Mouse (Mus musculus) midbrain, embryonic 12.5 days (tissue): ENCODE measurements around the gene Adam22. TPM values are rescaled to one million over a fixed set of nuclear protein-coding genes. Genes with fewer than 3 reads are reported as not detected.

Source experiments
- ATAC-seq: fragments of 200-750 bp; cut with Nextera tagmentation; 2 replicates; pipeline ENCODE4 v1.8.0; 2017; ENCODE audit warnings: low read depth, moderate TSS enrichment, moderate library complexity; ENCODE audit not compliant: low FRiP score
- H3K27ac ChIP-seq: fragments of 300-500 bp; sonication (generic); replicated peaks from 2 replicates; pipeline ENCODE4 v1.5.1; 2016; ENCODE audit warnings: mild to moderate bottlenecking
- H3K27me3 ChIP-seq: fragments of 300-500 bp; sonication (generic); 2 replicates; pipeline ENCODE4 v1.6.1; 2016; ENCODE audit warnings: mild to moderate bottlenecking
- H3K36me3 ChIP-seq: fragments of 300-500 bp; sonication (generic); 2 replicates; pipeline ENCODE4 v1.6.1; 2016
- H3K4me1 ChIP-seq: fragments of 300-500 bp; sonication (generic); 2 replicates; pipeline ENCODE4 v1.6.1; 2016
- H3K4me2 ChIP-seq: fragments of 300-500 bp; sonication (generic); replicated peaks from 2 replicates; pipeline ENCODE4 v1.6.1; 2016; ENCODE audit warnings: mild to moderate bottlenecking, moderate library complexity
- H3K4me3 ChIP-seq: fragments of 300-500 bp; sonication (generic); 2 replicates; pipeline ENCODE4 v1.5.1; 2016; ENCODE audit warnings: mild to moderate bottlenecking
- H3K9ac ChIP-seq: fragments of 300-500 bp; sonication (generic); replicated peaks from 2 replicates; pipeline ENCODE4 v1.6.1; 2016; ENCODE audit warnings: mild to moderate bottlenecking, moderate library complexity
- H3K9me3 ChIP-seq: fragments of 300-500 bp; sonication (generic); 2 replicates; pipeline ENCODE4 v1.6.1; 2016; ENCODE audit warnings: mild to moderate bottlenecking
- WGBS: fragments of 180-500 bp; shearing (Covaris S2); methylation state at CpG from one replicate; pipeline ENCODE4 v1.1.7; 2016; 5-methylcytosine and 5-hydroxymethylcytosine counted together
- polyA plus RNA-seq: library from polyadenylated mRNA; unstranded; fragments of >200 nt; fragmentation: Nextera tagmentation; extraction: Ambion mirVana; gene quantifications from 2 replicates; pipeline ENCODE4 v1.2.1, GENCODE M21; 2016

Adam22 gene
- polyA plus RNA-seq, 1 experiment from 2014 or later: 20.5 TPM

DNA sequence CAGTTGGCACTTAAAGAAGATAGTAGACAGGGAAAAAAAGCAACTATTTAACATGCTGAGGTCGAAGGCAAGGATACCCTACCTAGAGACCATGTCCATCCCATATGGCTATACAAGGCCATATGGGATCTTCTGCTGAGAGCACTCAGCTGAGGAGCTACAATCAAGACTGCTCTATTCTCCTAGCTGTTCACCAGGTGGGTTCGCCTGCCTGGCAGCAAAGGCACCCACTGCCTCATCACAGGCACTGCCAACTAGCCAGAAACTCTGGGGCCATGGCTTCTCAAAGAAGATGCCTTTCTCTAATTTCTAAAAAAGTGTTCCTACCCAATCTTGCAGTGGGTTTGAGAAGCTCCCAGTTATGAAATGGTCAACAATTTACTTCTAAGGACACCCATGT lies 238.2 kb downstream of the Adam22 start:
- Histone ChIP-seq H3K27me3 (no peaks in the 10 kb centered on the region), H3K4me1 (no peaks in the 10 kb centered on the region), H3K4me2 (no peak overlapping the region), H3K36me3 (peaks cover 3% of the 10 kb centered on the region; the same call in 1 of the 2 replicates), H3K9ac (no peak overlapping the region), H3K9me3 (no peaks in the 10 kb centered on the region), H3K27ac (no peak overlapping the region), H3K4me3 (no peak overlapping the region)
- no peak for ATAC-seq
- 93% methylated on average over 2 of the region's 2 CpGs for WGBS

GRCm38 (mm10) chr5:8120926-8121325 lies 247.0 kb downstream of the Adam22 start:
- WGBS: 87% methylated on average over 3 of the region's 3 CpGs
- H3K9me3 ChIP-seq: no peaks in the 10 kb centered on the region
- H3K9ac ChIP-seq: no peak overlapping the region
- no peaks in the 10 kb centered on the region for H3K4me1 ChIP-seq
- H3K27ac ChIP-seq: no peak overlapping the region
- no peak for ATAC-seq
- H3K4me2 ChIP-seq: no peak overlapping the region
- peaks cover 5% of the 10 kb centered on the region; the same call in 1 of the 2 replicates for H3K36me3 ChIP-seq
- no peak overlapping the region for H3K4me3 ChIP-seq
- H3K27me3 ChIP-seq: no peaks in the 10 kb centered on the region

DNA sequence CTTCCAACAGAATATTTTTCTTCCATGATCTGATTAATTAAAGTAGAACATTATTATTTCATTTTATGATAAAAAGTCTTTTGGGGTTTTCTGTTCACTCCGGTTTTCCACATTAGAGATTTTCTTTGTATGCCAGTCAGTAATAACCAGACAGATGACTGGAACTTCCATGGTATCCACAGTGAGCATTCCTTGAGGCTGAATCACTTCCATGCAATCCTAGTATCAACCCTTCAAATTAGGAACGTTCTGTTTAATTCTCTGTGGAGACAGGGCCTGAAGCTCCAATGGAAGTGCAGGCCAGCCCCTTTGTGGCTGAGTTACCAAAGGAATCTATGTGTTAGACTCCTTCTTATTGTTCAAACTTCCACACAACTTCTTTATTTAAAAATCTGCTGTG lies 247.9 kb downstream of the Adam22 start:
- no peak for ATAC-seq
- no peaks in the 10 kb centered on the region for H3K9me3 ChIP-seq
- H3K27ac ChIP-seq: no peak overlapping the region
- H3K4me1 ChIP-seq: no peaks in the 10 kb centered on the region
- WGBS: 81% methylated on average over 2 of the region's 2 CpGs
- peaks cover 5% of the 10 kb centered on the region; the same call in 1 of the 2 replicates for H3K36me3 ChIP-seq
- no peaks in the 10 kb centered on the region for H3K27me3 ChIP-seq
- H3K9ac ChIP-seq: no peak overlapping the region
- no peak overlapping the region for H3K4me2 ChIP-seq
- no peak overlapping the region for H3K4me3 ChIP-seq

DNA sequence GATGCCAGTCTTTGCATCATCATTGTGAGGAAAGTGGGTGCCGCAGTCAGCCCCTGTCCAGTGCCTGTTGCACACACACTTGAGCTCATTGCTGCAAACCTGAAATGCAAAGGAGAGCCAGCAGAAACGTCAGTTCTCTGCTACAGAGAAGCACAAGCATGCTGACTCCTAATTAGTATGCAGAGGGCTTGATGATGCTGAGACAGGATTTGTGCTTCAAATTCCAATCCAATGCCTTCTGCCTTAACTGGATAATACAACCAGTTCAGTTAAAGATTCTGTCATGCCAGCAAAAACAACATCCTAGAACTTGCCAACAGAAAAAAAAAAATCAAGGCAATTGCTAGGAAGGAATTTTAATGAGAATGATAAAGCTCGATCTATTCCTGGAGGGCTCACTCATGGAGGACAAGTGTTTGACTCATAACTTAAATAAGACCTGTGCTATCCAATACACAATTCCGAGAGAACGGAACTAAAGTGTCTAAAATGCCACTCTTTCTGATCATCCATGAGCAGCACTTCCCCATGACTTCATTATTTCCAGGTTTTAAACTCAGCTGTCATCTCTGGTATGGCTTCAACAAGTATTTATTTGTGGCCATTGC lies 251.3 kb downstream of the Adam22 start:
- Histone ChIP-seq H3K9me3 (no peaks in the 10 kb centered on the region), H3K4me3 (no peak overlapping the region), H3K27me3 (no peaks in the 10 kb centered on the region), H3K27ac (no peak overlapping the region), H3K9ac (no peak overlapping the region), H3K4me2 (no peak overlapping the region), H3K4me1 (no peaks in the 10 kb centered on the region), H3K36me3 (no peaks in the 10 kb centered on the region)
- no peak for ATAC-seq
- 80% methylated on average over 5 of the region's 5 CpGs for WGBS

GRCm38 (mm10) chr5:8112246-8112645 lies 255.7 kb downstream of the Adam22 start:
- ATAC-seq: no peak
- H3K4me3 ChIP-seq: no peak overlapping the region
- H3K4me2 ChIP-seq: no peak overlapping the region
- WGBS: 91% methylated on average over 5 of the region's 5 CpGs
- H3K27ac ChIP-seq: no peak overlapping the region
- H3K9ac ChIP-seq: no peak overlapping the region
- no peaks in the 10 kb centered on the region for H3K27me3 ChIP-seq
- H3K4me1 ChIP-seq: no peaks in the 10 kb centered on the region
- no peaks in the 10 kb centered on the region for H3K36me3 ChIP-seq
- no peaks in the 10 kb centered on the region for H3K9me3 ChIP-seq

GRCm38 (mm10) chr5:8111691-8112090 lies 256.3 kb downstream of the Adam22 start:
- no peak for ATAC-seq
- no peak overlapping the region for H3K4me3 ChIP-seq
- H3K4me2 ChIP-seq: no peak overlapping the region
- WGBS: 91% methylated on average over 3 of the region's 3 CpGs
- no peaks in the 10 kb centered on the region for H3K4me1 ChIP-seq
- no peak overlapping the region for H3K27ac ChIP-seq
- H3K27me3 ChIP-seq: no peaks in the 10 kb centered on the region
- H3K36me3 ChIP-seq: no peaks in the 10 kb centered on the region
- H3K9ac ChIP-seq: no peak overlapping the region
- no peaks in the 10 kb centered on the region for H3K9me3 ChIP-seq

DNA sequence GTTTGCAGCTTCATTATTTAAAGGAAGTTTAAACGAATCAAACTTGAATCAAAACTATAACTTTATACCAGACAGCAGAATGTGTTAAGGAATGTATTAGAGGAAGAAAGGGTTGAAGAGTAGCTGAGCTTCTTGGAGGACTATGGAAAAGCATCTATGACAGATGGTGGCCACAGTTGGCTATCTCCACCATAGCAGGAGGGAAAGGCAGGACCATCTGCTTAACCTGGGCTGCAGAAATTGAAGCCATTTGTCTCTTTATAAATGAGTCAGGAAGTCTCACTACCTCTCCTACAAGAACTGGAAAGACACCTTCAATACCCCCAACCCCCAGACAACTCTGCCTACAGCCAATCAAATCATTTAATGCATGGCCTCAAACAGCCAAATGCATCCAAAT lies 272.3 kb downstream of the Adam22 start:
- H3K27ac ChIP-seq: no peak overlapping the region
- no peaks in the 10 kb centered on the region for H3K9me3 ChIP-seq
- H3K4me3 ChIP-seq: no peak overlapping the region
- H3K4me2 ChIP-seq: no peak overlapping the region
- ATAC-seq: no peak
- no peak overlapping the region for H3K9ac ChIP-seq
- H3K36me3 ChIP-seq: 0 out of 2 replicates have a peak, but pooled peaks cover 3% of the 10 kb centered on the region
- H3K4me1 ChIP-seq: no peaks in the 10 kb centered on the region
- WGBS: 79% methylated on average over 1 of the region's 1 CpGs
- no peaks in the 10 kb centered on the region for H3K27me3 ChIP-seq

GRCm38 (mm10) chr5:8094921-8095320 lies 273.0 kb downstream of the Adam22 start:
- ATAC-seq: no peak
- H3K9ac ChIP-seq: no peak overlapping the region

GRCm38 (mm10) chr5:8088147-8088546 lies 279.8 kb downstream of the Adam22 start:
- ATAC-seq: no peak
- Histone ChIP-seq H3K27me3 (no peaks in the 10 kb centered on the region), H3K4me2 (no peak overlapping the region), H3K4me1 (no peaks in the 10 kb centered on the region), H3K9ac (no peak overlapping the region), H3K27ac (no peak overlapping the region), H3K9me3 (no peaks in the 10 kb centered on the region), H3K36me3 (0 out of 2 replicates have a peak, but pooled peaks cover 3% of the 10 kb centered on the region), H3K4me3 (no peak overlapping the region)
- WGBS: 92% methylated on average over 3 of the region's 3 CpGs

More at GRCm38 (mm10) chr5:8094921-8095320, 273.0 kb downstream of the Adam22 start:
- no peaks in the 10 kb centered on the region for H3K27me3 ChIP-seq
- H3K4me2 ChIP-seq: no peak overlapping the region
- no peaks in the 10 kb centered on the region for H3K9me3 ChIP-seq
- H3K4me3 ChIP-seq: no peak overlapping the region
- H3K36me3 ChIP-seq: 0 out of 2 replicates have a peak, but pooled peaks cover 3% of the 10 kb centered on the region
- H3K4me1 ChIP-seq: no peaks in the 10 kb centered on the region
- 90% methylated on average over 5 of the region's 5 CpGs for WGBS
- H3K27ac ChIP-seq: no peak overlapping the region

DNA sequence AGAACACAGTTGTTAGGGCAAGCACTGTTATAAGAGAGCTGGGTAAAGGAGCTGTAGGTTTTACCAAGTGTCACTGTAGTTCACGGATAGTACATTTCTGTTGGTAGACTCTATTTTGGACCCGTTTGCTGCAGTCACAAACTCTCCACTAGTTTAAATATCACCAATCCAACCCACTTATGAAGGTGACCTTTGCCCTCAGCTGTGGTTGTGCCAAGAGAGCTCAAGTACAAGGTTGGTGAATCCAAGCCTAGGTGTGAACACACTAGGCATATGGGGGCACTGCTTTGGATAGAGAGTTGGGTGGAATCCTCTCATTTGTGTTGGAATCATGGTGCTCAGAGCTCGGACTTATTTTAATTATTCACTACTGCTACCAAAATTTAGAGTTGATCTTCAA lies 282.3 kb downstream of the Adam22 start:
- Histone ChIP-seq H3K9ac (no peak overlapping the region), H3K4me2 (no peak overlapping the region), H3K4me3 (no peak overlapping the region), H3K4me1 (no peaks in the 10 kb centered on the region), H3K27ac (no peak overlapping the region), H3K27me3 (no peaks in the 10 kb centered on the region), H3K9me3 (no peaks in the 10 kb centered on the region), H3K36me3 (no peaks in the 10 kb centered on the region)
- ATAC-seq: no peak
- WGBS: 94% methylated on average over 3 of the region's 3 CpGs

DNA sequence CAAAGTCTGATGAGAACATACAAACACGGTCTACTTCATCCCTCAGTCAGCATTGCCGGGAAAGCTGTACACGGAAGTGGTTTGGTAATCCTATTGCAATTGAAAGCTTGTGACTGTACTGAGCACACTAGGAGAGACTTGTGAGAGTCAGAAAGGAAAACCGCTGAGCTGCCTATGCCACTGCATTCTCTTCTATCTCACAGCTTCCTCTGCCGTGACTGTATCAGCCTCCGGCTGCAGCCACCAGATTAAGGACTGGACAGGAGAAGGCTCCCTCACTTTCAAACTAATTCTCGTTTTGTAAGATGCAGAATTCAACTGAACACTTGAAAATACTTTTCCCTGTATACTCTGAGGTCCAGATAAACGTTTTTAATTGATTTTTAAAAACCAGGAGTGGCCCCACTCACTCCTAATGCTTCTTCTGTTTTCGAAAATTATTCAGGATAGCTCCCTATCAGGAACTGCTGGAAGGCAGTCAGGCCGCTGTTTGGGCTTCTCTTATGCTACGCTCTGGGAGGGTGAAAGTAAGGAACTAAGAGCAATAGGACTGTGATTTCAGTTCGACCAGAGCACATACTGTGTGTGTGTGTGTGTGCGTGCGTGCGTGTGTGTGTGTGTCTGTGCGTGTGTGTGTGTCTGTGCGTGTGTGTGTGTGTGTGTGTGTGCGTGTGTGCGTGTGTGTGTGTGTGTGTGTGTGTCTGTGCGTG lies 285.0 kb downstream of the Adam22 start:
- ATAC-seq: no peak
- 71% methylated on average over 19 of the region's 20 CpGs for WGBS

GRCm38 (mm10) chr5:8077481-8077880 lies 290.5 kb downstream of the Adam22 start:
- no peaks in the 10 kb centered on the region for H3K4me1 ChIP-seq
- no peak overlapping the region for H3K4me2 ChIP-seq
- H3K9me3 ChIP-seq: no peaks in the 10 kb centered on the region
- 0 out of 2 replicates have a peak, but pooled peaks cover 6% of the 10 kb centered on the region for H3K36me3 ChIP-seq
- H3K27me3 ChIP-seq: no peaks in the 10 kb centered on the region
- H3K27ac ChIP-seq: no peak overlapping the region
- H3K4me3 ChIP-seq: no peak overlapping the region
- no peak for ATAC-seq
- H3K9ac ChIP-seq: no peak overlapping the region
- WGBS: 91% methylated on average over 8 of the region's 8 CpGs

More for the DNA sequence above, 285.0 kb downstream of the Adam22 start:
- Histone ChIP-seq H3K4me1 (no peaks in the 10 kb centered on the region), H3K27ac (no peak overlapping the region), H3K36me3 (no peaks in the 10 kb centered on the region), H3K9ac (no peak overlapping the region), H3K4me3 (no peak overlapping the region), H3K9me3 (no peaks in the 10 kb centered on the region), H3K4me2 (no peak overlapping the region), H3K27me3 (no peaks in the 10 kb centered on the region)
